Mouse (Mus musculus) hindbrain, embryonic 16.5 days (tissue): Measurements from ENCODE around the gene Uck1. TPM values are rescaled to one million over a fixed set of nuclear protein-coding genes. Genes with fewer than 3 reads are reported as not detected.
"Not testable (repeated sequence)": the region's sequence is repeated elsewhere in the genome, so short reads cannot be mapped to it uniquely, and the experiment has no call there.

ENCODE experiments used
- ATAC-seq: fragments of 200-750 bp; cut with Nextera tagmentation; 2 replicates; pipeline ENCODE4 v1.8.0; 2017; ENCODE audit warnings: moderate TSS enrichment, moderate library complexity
- H3K27ac ChIP-seq: fragments of 300-500 bp; sonication (generic); 2 replicates; pipeline ENCODE4 v1.5.1; 2014; ENCODE audit warnings: low read depth, mild to moderate bottlenecking, control low read depth, low read length, moderate library complexity
- H3K27me3 ChIP-seq: fragments of 300-500 bp; sonication (generic); replicated peaks from 2 replicates; pipeline ENCODE4 v1.6.1; 2014; ENCODE audit warnings: low read length; ENCODE audit not compliant: control insufficient read depth, insufficient read depth
- H3K36me3 ChIP-seq: fragments of 300-500 bp; sonication (generic); 2 replicates; pipeline ENCODE4 v1.6.1; 2014; ENCODE audit warnings: mild to moderate bottlenecking, low read length, moderate library complexity, mixed read lengths; ENCODE audit not compliant: control insufficient read depth, insufficient read depth
- H3K4me1 ChIP-seq: fragments of 300-500 bp; sonication (generic); 2 replicates; pipeline ENCODE4 v1.6.1; 2014; ENCODE audit warnings: low read depth, low read length; ENCODE audit not compliant: control insufficient read depth, insufficient read depth
- H3K4me2 ChIP-seq: fragments of 300-500 bp; sonication (generic); 2 replicates; pipeline ENCODE4 v1.6.1; 2014; ENCODE audit warnings: mild to moderate bottlenecking, low read length, control low read depth, moderate library complexity
- H3K4me3 ChIP-seq: fragments of 300-500 bp; sonication (generic); 2 replicates; pipeline ENCODE4 v1.5.1; 2014; ENCODE audit warnings: mild to moderate bottlenecking, low read length, control low read depth, moderate library complexity
- H3K9ac ChIP-seq: fragments of 300-500 bp; sonication (generic); 2 replicates; pipeline ENCODE4 v1.6.1; 2014; ENCODE audit warnings: low read depth, mild to moderate bottlenecking, control low read depth, low read length, moderate library complexity
- H3K9me3 ChIP-seq: fragments of 300-500 bp; sonication (generic); 2 replicates; pipeline ENCODE4 v1.6.1; 2014; ENCODE audit warnings: mild to moderate bottlenecking, low read length, moderate library complexity; ENCODE audit not compliant: control insufficient read depth
- WGBS: fragments of 180-500 bp; shearing (Covaris S2); extraction: QIAGEN DNeasy Blood & Tissue Kit; methylation state at CpG from one replicate; pipeline ENCODE4 v1.1.7; 2014; 5-methylcytosine and 5-hydroxymethylcytosine counted together
- polyA plus RNA-seq: library from polyadenylated mRNA; unstranded; fragments of >200 nt; fragmentation: Nextera tagmentation; extraction: Ambion mirVana; gene quantifications from 2 replicates; pipeline ENCODE4 v1.2.1, GENCODE M21; 2015

The Uck1 gene
- polyA plus RNA-seq, 1 experiment from 2014 or later, result 99.1 TPM

DNA sequence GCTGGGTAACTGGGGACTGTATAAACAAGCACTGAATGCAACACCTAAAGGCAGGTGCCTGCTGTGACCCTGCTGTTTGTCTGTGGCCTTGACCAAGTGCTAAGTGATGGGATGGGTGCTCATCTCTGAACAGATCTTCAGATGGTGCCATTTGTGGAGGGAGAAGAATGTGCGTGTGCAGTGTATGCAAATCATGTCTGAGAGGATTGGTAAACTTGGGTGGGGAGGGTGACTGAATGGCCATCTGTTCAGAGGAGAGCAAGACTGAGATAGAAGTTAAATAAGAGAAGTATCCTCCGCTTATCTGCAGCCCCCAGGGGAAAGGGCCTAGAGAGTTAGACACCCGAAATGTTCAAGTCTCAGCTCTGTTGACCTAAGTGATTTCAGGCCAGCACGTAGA lies 39.5 kb upstream of the Uck1 start:
- H3K9ac ChIP-seq, result no peak overlapping the region
- WGBS, result 90% methylated on average over 4 of the region's 4 CpGs
- no peak overlapping the region for H3K4me3 ChIP-seq
- no peaks in the 10 kb centered on the region for H3K9me3 ChIP-seq
- ATAC-seq, result no peak
- H3K4me1 ChIP-seq, result no peaks in the 10 kb centered on the region
- H3K27me3 ChIP-seq, result no peaks in the 10 kb centered on the region
- no peak overlapping the region for H3K4me2 ChIP-seq
- peaks cover 41% of the 10 kb centered on the region for H3K36me3 ChIP-seq
- H3K27ac ChIP-seq, result no peak overlapping the region

DNA sequence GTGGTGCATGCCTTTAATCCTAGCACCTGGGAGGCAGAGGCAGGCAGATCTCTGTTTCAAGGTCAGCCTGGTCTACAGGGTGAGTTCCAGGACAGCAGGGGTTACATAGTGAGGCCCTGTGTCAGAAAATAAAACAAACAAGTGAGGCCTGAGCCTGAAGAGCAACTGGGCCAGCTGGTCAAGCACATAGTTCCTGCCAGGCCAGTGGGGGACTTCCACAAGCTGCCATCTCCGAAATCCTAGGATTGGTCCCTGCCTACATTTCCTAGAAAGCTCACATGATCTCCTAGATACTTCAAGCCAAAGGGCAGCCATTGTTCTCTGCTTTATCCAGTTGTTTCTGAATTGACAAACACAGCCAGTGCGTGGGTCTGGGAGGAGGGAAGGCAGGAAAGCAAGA lies 35.9 kb upstream of the Uck1 start:
- H3K27me3 ChIP-seq, H3K4me2 ChIP-seq, H3K9me3 ChIP-seq, ATAC-seq, H3K27ac ChIP-seq, H3K4me3 ChIP-seq, H3K9ac ChIP-seq, H3K4me1 ChIP-seq: not testable (repeated sequence)
- WGBS, result 88% methylated on average over 2 of the region's 2 CpGs
- peaks cover 19% of the 10 kb centered on the region for H3K36me3 ChIP-seq

DNA sequence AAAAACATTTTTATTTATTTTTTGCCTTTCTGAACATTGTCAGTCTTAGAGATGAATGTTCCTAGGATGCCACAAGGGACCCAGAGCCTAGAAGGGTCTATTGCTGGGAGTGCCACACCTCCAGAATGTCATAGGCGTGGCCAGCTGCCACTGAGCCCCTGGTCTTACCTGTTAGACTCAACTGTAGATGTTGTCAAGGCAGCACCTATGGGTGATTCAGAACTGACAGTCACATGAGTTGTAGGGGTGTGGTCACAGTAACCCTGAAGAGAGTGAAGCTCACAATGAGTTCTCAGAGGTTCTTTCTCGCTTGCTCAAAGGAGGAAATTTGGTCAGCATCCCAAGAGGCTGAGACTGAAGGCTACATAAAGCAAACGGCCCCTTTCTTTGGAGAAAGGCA lies 35.3 kb upstream of the Uck1 start:
- no peaks in the 10 kb centered on the region for H3K4me1 ChIP-seq
- whole genome bisulfite sequencing, result 83% methylated on average over 3 of the region's 3 CpGs
- no peak overlapping the region for H3K4me2 ChIP-seq
- H3K27ac ChIP-seq, result no peak overlapping the region
- H3K9ac ChIP-seq, result no peak overlapping the region
- no peaks in the 10 kb centered on the region for H3K9me3 ChIP-seq
- ATAC-seq, result no peak
- H3K4me3 ChIP-seq, result no peak overlapping the region
- H3K36me3 ChIP-seq, result peaks cover 19% of the 10 kb centered on the region
- no peaks in the 10 kb centered on the region for H3K27me3 ChIP-seq

GRCm38 (mm10) chr2:32294348-32294747 lies 34.4 kb upstream of the Uck1 start:
- 76% methylated on average over 8 of the region's 8 CpGs for WGBS

GRCm38 (mm10) chr2:32289578-32289977 lies 29.6 kb upstream of the Uck1 start:
- no peak overlapping the region for H3K9ac ChIP-seq
- ATAC-seq, result no peak
- H3K27me3 ChIP-seq, result no peaks in the 10 kb centered on the region
- H3K27ac ChIP-seq, result no peak overlapping the region
- H3K4me1 ChIP-seq, result peaks cover 17% of the 10 kb centered on the region
- H3K36me3 ChIP-seq, result peaks cover 7% of the 10 kb centered on the region; the same call in 1 of the 2 replicates
- H3K4me3 ChIP-seq, result no peak overlapping the region
- no peaks in the 10 kb centered on the region for H3K9me3 ChIP-seq
- H3K4me2 ChIP-seq, result peak overlapping the region; percentile 84

More at GRCm38 (mm10) chr2:32294348-32294747, 34.4 kb upstream of the Uck1 start:
- H3K27me3 ChIP-seq, result no peaks in the 10 kb centered on the region
- peaks cover 19% of the 10 kb centered on the region for H3K36me3 ChIP-seq
- H3K27ac ChIP-seq, result no peak overlapping the region
- peaks cover 3% of the 10 kb centered on the region for H3K4me1 ChIP-seq
- H3K4me3 ChIP-seq, result no peak overlapping the region
- H3K4me2 ChIP-seq, result no peak overlapping the region
- H3K9me3 ChIP-seq, result no peaks in the 10 kb centered on the region
- no peak for ATAC-seq
- H3K9ac ChIP-seq, result no peak overlapping the region

DNA sequence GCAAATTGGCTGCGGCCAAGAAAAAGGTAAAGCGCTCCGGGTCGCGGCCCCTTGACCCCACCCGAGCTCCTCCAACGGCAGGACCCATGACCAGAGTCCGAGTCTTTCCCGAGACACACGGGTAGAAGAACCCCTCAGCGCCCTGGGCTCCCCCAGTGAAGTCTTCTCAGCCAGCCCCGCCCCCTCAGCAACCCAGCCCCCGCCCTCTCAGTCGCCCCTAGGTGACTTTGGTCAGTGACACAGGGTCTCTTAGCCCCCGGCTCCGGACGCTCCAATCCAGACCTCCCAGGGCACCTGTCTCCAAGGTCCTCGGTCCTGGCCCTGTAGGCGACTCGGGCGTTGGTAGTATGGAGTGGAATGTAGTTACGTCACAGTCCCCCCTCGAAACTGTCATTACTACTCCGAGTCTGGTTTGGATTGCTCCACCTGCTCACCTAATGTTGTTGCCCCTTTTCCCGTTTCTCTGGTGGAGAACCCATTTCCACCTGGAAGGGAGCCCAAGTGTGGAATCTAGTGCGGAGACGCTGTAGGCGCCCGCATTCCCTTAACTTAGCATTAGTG lies 28.5 kb upstream of the Uck1 start:
- Histone ChIP-seq H3K4me3 (peak overlapping the region; percentile 83), H3K9me3 (no peaks in the 10 kb centered on the region), H3K27me3 (no peaks in the 10 kb centered on the region), H3K4me1 (peaks cover 17% of the 10 kb centered on the region), H3K9ac (peak overlapping the region; percentile 85), H3K36me3 (peaks cover 12% of the 10 kb centered on the region; the same call in 1 of the 2 replicates), H3K27ac (peak overlapping the region; percentile 76), H3K4me2 (peak overlapping the region; percentile 84)
- peak; percentile 69 for ATAC-seq
- 2% methylated on average over 25 of the region's 29 CpGs for WGBS

DNA sequence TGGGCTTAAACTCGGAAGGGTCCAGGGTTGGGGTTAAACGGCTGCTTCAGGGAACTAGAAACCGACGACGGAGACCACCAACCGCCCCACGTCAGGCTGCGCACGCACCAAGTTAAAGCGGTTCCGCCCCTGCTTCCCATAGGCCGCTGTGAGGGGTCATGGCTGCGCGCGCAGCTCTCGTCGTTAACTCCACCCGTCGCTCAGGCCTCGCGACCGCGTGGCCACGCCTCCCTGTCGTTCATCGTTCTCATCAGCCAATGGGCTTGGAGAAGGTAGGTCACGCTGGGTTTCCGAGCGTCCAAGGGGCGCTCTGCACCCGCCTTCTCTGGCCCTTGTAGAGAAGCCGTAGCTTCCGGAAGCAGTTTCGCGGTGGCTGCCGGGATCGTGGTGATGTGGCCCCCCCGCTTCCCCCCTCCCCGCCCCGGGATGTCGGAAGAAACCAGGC lies 28.0 kb upstream of the Uck1 start, which contains the start of gene Swi5:
Swi5 (minus strand) TSS at position 153 of the 445 bp plus-strand sequence.
- Histone ChIP-seq H3K4me2 (peak within 1 kb of the TSS; percentile 93), H3K27ac (peak within 1 kb of the TSS; percentile 83), H3K9me3 (no peaks in the 10 kb centered on the region), H3K4me3 (peak within 1 kb of the TSS; percentile 83), H3K27me3 (no peaks in the 10 kb centered on the region), H3K36me3 (0 out of 2 replicates have a peak, but pooled peaks cover 10% of the 10 kb centered on the region), H3K9ac (peak within 1 kb of the TSS; percentile 89), H3K4me1 (peaks cover 17% of the 10 kb centered on the region)
- peak; percentile 99 for ATAC-seq
- under 1% methylated on average over 37 of the region's 41 CpGs for WGBS

- H3K27ac ChIP-seq, result peak within 1 kb of the TSS; percentile 83
- peaks cover 17% of the 10 kb centered on the region for H3K4me1 ChIP-seq
- H3K36me3 ChIP-seq, result 0 out of 2 replicates have a peak, but pooled peaks cover 8% of the 10 kb centered on the region
- H3K27me3 ChIP-seq, result no peaks in the 10 kb centered on the region
- WGBS, result under 1% methylated on average over 23 of the region's 23 CpGs
- H3K9me3 ChIP-seq, result no peaks in the 10 kb centered on the region
- peak within 1 kb of the TSS; percentile 89 for H3K9ac ChIP-seq
- peak within 1 kb of the TSS; percentile 93 for H3K4me2 ChIP-seq
- no peak for ATAC-seq
- H3K4me3 ChIP-seq, result peak within 1 kb of the TSS; percentile 83
Observed at GRCm38 (mm10) chr2:32287334-32287840, 27.4 kb upstream of the Uck1 start, which contains the start of gene Golga2. Gene Golga2 (plus strand): TSS chr2:32287384.

DNA sequence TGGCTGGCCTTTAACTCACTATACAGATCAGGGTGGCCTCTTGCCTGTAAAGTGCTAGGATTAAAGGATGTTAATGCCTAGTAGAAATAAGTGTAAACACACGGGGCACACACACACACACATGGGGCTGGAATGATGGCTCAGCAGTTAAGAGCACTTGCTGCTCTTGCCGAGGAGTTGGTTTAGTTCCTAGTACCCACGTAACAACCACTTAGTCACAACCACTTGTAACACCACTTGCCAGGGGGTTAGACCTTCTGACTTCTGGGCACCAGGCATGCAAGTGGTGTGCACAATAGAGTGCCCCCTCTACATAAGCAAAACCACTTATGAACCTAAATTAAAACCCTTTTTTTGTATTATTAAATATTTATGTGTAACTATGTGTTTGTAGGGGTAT lies 24.0 kb upstream of the Uck1 start:
- no peak overlapping the region for H3K27ac ChIP-seq
- no peak overlapping the region for H3K4me2 ChIP-seq
- H3K36me3 ChIP-seq, result peaks cover 23% of the 10 kb centered on the region
- no peak overlapping the region for H3K4me3 ChIP-seq
- H3K4me1 ChIP-seq, result peaks cover 11% of the 10 kb centered on the region
- no peaks in the 10 kb centered on the region for H3K27me3 ChIP-seq
- no peak overlapping the region for H3K9ac ChIP-seq
- no peaks in the 10 kb centered on the region for H3K9me3 ChIP-seq
- ATAC-seq, result no peak
- WGBS, result 84% methylated on average over 3 of the region's 3 CpGs
